Mouse (Mus musculus) cerebellum, adult 2 months (tissue): ENCODE results near the gene Aspscr1. TPM values are rescaled to one million over a fixed set of nuclear protein-coding genes. Genes with fewer than 3 reads are reported as not detected.

Source experiments
- DNase-seq, 2 experiments: peaks; one replicate each; pipeline ENCODE4 v3.0.0; 2021
- H3K27ac ChIP-seq: fragments of 200-500 bp; 2 replicates; pipeline ENCODE4 v1.5.1; 2012; ENCODE audit warnings: low read length, control low read depth, inconsistent platforms; ENCODE audit not compliant: insufficient read depth
- H3K27me3 ChIP-seq: fragments of 200-500 bp; 2 replicates; pipeline ENCODE4 v1.6.1; 2012; ENCODE audit warnings: inconsistent platforms, mild to moderate bottlenecking, low read length, moderate library complexity; ENCODE audit not compliant: control insufficient read depth, insufficient read depth
- H3K4me1 ChIP-seq: fragments of 200-500 bp; 2 replicates; pipeline ENCODE4 v1.6.1; 2011; ENCODE audit warnings: low read length; ENCODE audit not compliant: control insufficient read depth, insufficient read depth
- H3K4me3 ChIP-seq: fragments of 200-500 bp; replicated peaks from 2 replicates; pipeline ENCODE3; 2011; ENCODE audit warnings: mild to moderate bottlenecking, low read depth, low read length, control low read depth; ENCODE audit not compliant: insufficient read depth
- CTCF ChIP-seq: fragments of 200-500 bp; IDR thresholded peaks from 2 replicates; pipeline ENCODE4 v1.5.1; 2011; ENCODE audit warnings: low read depth, mild to moderate bottlenecking, control low read depth, low read length, moderate library complexity, borderline replicate concordance; ENCODE audit not compliant: insufficient read depth
- POLR2A ChIP-seq: fragments of 200-500 bp; IDR thresholded peaks from 2 replicates; pipeline ENCODE4 v1.6.1; 2011; ENCODE audit warnings: low read length, control low read depth, borderline replicate concordance; ENCODE audit not compliant: insufficient read depth
- WGBS: fragments of 180-500 bp; shearing (Covaris S2); methylation state at CpG from one replicate; pipeline ENCODE4 v1.1.7; 2018; 5-methylcytosine and 5-hydroxymethylcytosine counted together
- polyA plus RNA-seq: library from polyadenylated mRNA; depleted of rRNA; stranded (reverse); fragments of >200 nt; gene quantifications from 2 replicates; pipeline ENCODE4 v1.2.3, GENCODE M21; 2012

Aspscr1 gene
- polyA plus RNA-seq, 1 experiment: 56.1 TPM

DNA sequence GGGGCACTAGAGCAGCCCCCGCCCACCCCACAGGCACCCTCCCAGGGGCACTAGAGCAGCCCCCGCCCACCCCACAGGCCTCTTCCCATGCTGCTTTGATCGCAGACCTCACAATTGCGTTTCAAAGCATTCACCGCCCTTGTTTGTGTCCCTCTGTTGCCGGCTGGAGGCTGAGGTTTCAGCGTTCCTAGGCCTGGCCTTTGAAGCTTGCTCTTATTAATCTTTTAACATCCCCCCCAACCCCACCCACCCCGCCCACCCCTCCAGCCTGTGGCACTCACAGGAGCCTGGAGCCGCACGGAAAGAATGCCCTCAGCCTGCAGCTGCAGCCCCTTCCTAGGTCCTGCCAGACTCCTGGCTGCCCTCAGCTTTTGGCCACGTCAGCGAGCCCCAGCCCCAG is 34.5 kb downstream of the Aspscr1 start:
- Histone ChIP-seq H3K4me1 (peaks cover 7% of the 10 kb centered on the region), H3K27me3 (no peaks in the 10 kb centered on the region), H3K4me3 (no peak overlapping the region), H3K27ac (no peak overlapping the region)
- TF ChIP-seq CTCF (no peak), POLR2A (no peak)
- no peak for DNase-seq
- WGBS: 41% methylated on average over 12 of the region's 12 CpGs

DNA sequence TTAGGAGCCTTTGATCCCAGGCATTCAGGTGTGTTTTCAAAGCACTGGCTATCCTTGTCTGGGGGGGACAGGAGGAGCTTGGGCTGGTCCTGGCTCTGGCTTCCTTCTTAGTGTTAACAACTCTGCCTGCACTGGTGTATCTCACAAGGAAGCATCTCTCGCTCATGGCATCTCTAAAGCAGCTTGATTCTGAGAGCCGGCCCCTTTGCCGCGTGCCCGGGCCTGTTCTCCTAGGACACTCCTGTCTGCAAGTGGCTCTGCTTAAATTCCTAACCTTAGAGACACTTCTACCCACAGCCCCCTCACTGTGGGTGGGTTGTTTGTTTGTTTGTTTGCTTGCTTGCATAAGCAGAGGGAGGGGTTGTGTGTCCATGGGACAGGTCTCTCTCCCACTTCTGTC is 35.2 kb downstream of the Aspscr1 start:
- TF ChIP-seq POLR2A (no peak), CTCF (no peak)
- Histone ChIP-seq H3K27ac (no peak overlapping the region), H3K4me3 (no peak overlapping the region), H3K27me3 (no peaks in the 10 kb centered on the region), H3K4me1 (peaks cover 13% of the 10 kb centered on the region)
- no peak for DNase-seq
- WGBS: 59% methylated on average over 5 of the region's 5 CpGs

DNA sequence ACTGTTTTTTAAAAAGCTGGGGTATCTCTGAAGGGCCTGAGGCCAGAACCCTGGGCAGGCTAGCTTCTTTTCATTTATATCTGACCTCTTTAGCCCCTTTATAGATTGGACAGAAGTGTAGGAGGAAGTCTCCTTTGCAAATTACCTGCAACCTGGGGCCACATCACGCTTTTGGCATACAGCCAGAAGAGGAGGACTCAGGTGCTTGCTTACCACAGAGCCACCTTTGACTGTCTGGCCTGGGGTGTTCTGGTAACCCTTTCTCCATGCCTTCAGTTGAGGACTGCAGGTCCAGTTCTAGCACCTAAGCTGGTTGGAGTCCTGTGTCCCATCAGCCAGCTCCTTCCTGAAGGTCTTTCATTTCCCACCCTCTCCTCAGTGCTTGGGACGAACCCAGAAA is 36.8 kb downstream of the Aspscr1 start:
- Histone ChIP-seq H3K4me3 (no peak overlapping the region), H3K4me1 (peaks cover 9% of the 10 kb centered on the region; the same call in 1 of the 2 replicates), H3K27ac (no peak overlapping the region), H3K27me3 (no peaks in the 10 kb centered on the region)
- WGBS: 78% methylated on average over 2 of the region's 2 CpGs
- no peak for TF ChIP-seq CTCF
- no peak for TF ChIP-seq POLR2A
- no peak for DNase-seq

DNA sequence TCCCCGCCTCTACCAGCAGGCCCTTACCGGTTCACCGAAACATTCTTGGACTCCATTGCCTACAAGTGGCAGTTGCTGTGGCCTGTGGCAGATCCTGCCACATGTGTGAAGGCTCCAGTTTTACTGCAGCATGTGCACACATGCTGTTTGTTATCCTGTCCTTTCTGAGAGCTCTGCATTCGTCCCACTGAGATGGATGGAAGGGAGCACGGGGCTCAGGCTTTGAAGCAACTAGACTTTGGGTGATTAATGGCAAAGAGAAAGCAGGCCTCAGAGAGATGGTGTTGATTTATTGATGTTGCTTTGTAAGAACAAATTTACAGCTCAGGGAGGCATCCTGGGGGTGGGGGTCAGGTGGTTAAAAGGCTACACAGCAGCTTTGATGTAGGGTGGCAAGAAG is 37.9 kb downstream of the Aspscr1 start:
- no peaks in the 10 kb centered on the region for H3K27me3 ChIP-seq
- H3K4me3 ChIP-seq: no peak overlapping the region
- peaks cover 12% of the 10 kb centered on the region for H3K4me1 ChIP-seq
- no peak for TF ChIP-seq CTCF
- no peak for TF ChIP-seq POLR2A
- no peak for DNase-seq
- H3K27ac ChIP-seq: no peak overlapping the region
- WGBS: 82% methylated on average over 5 of the region's 5 CpGs

DNA sequence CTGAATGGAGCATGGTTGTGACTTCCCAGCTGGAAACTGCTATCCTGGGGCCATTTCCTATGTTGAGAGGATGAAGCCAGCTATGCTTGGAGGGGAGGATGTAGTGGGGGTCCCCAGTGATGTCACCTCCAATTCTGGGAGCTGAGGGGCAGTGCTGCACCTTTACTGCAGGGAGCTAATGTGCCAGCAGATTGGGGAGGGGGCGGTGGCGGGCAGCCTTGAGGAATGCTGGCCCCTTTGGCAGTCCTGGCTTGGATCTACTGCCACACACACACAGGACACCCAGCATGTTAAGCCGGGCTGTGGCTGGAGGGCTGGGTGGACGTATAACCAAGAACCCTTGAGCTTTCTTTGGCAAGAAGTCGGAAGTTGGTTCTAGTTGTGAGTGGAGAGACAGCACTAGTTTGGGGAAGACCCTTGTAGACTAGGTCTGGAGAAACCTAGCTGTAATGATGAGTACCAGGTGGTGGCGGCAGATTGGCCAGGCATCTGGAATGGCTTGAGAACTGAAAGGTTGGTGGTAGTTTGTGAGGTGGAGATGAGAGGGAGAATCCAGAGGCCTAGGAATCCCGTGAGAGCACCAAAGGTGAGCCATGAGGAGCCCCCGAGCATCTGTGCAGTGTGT is 39.3 kb downstream of the Aspscr1 start:
- 60% methylated on average over 8 of the region's 8 CpGs for WGBS
- Histone ChIP-seq H3K27me3 (no peaks in the 10 kb centered on the region), H3K4me1 (peaks cover 12% of the 10 kb centered on the region), H3K27ac (no peak overlapping the region), H3K4me3 (no peak overlapping the region)
- no peak for TF ChIP-seq POLR2A
- TF ChIP-seq CTCF: no peak
- no peak for DNase-seq

DNA sequence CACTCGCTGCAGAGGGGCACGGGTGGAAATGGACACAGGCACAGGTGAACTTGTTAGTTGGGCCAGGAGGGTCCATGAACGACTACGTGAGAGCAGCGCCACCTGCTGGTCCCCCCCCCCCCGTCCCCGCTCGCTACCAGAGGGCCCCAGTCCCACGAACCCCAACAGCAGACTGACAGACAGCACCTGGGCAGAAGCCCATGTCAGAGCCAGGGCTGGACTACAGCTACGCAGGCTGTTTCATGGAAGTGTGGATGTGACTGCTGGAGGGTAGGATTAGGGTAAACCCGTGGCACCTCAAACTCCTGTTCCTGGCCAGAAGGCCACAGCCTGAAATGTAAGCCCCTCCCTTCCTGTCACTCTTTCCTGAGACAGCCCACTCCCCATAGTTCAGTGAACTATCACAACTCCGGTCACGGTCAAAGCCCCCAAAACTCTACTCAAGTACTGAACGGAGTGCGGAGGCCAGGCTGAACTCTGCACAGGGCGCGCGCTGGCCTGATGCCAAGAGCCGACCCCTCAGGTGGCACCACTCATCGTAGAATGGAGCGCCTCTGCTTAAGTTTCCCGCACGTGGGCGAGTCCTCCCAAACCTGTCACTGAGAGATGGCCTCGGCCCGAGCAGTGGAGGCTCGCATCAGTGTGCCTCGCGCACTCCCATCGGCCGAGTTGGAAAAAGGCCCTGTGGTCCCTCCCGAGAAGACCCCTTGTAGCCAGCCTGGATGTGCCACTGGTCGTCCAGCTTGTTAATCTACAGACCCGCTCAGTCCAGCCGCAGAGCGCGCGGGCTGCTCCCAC is 40.2 kb downstream of the Aspscr1 start:
- Histone ChIP-seq H3K4me1 (peaks cover 12% of the 10 kb centered on the region), H3K4me3 (peak overlapping the region; percentile 64), H3K27me3 (no peaks in the 10 kb centered on the region), H3K27ac (no peak overlapping the region)
- peak; percentile 68 for TF ChIP-seq CTCF
- TF ChIP-seq POLR2A: no peak
- peak; percentile 55 to 56 for DNase-seq
- under 1% methylated on average over 38 of the region's 38 CpGs for WGBS

DNA sequence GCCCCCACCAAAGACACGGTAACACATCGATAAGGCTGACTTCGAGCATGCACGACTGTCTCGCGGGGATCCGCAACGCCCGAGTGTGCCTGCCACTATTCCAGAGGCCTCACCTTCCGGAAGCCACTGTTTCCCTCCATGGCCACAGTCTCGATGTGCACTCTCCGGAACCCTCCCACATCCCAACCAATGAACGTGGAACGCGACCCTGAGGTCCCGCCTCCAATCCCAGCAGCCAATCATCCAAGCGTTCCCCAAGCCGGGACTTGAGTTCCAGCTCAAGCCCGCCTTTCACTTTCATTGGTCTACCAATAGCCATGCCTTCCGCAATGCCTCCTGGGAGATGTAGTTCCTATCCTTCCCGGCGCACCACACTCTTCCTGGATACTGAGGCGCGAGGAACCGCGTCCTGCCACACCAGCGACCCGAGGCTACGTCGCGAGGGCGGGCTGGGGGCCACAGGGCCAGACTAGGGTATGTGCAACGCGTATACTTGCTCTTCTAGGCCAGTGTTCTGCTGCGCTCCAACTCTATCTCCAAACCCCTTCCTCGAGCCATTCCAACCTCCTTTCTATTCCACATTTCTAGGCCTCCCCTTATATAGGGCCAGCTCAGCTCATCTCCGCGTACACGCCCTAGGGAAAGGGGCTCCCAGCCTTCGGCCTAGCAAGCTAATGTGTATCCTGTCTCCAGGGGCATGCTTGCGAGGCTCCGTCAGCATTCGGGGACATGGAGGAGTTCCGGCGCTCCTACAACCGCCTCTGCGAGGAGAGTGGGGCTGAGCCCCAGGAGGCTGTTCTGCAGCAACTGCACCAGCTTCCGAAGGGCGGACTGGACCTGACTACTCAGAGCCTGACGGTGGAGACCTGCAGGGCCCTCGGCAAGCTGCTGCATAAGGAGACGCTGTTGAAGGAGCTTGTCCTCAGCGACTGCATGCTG is 41.1 kb downstream of the Aspscr1 start, which contains the start of the genes Cenpx and Lrrc45:
Gene Cenpx, minus strand, starts transcription at position 159 of the 939 bp plus-strand sequence.
Gene Lrrc45, plus strand, starts transcription at position 346 of the 939 bp plus-strand sequence.
- DNase-seq: peak; percentile 97 to 99
- Histone ChIP-seq H3K27ac (no peak within 1 kb of the TSS), H3K4me3 (peak within 1 kb of the TSS; percentile 80), H3K27me3 (no peaks in the 10 kb centered on the region), H3K4me1 (peaks cover 12% of the 10 kb centered on the region)
- TF ChIP-seq CTCF (no peak), POLR2A (peak; percentile 40; the same call in 1 of the 2 replicates)
- 1% methylated on average over 53 of the region's 53 CpGs for WGBS
